Mouse (Mus musculus) ES-Bruce4 (cell line): ENCODE measurements at regions not wholly inside any gene's neighbourhood (a gene's known extent, or its start where the extent isn't known, plus 50 kb on each side); places are given as distances from the start of the nearest gene placed in this dataset.

Source experiments
- CTCF ChIP-seq: IDR thresholded peaks from one replicate; pipeline ENCODE4 v1.8.1; 2011; ENCODE audit warnings: low read depth, low read length
- POLR2A ChIP-seq: IDR thresholded peaks from one replicate; pipeline ENCODE4 v1.8.1; 2011; ENCODE audit warnings: low read length; ENCODE audit not compliant: insufficient read depth

GRCm38 (mm10) chr8:93598613-93599121, 63.0 kb upstream of the Ces5a start:
- no peak for TF ChIP-seq CTCF
- no peak for TF ChIP-seq POLR2A
